Mouse (Mus musculus): ENCODE measurements around the gene En2. TPM values are rescaled to one million over a fixed set of nuclear protein-coding genes. Genes with fewer than 3 reads are reported as not detected.

Gene En2
- not detected for polyA plus RNA-seq (2015; fragmentation: Illumina TruSeq; extraction: RNeasy Lipid Tissue Mini Kit (QIAGEN cat#74804); ENCODE audit: insufficient read depth, low read depth, low replicate concordance)

GRCm38 (mm10) chr5:28165358-28166255 is at the start of gene En2:
TSS of gene En2 (plus strand) at chr5:28165694.

Other genes with a start within 250 kb of the En2 start
- gene Insig1, start 94.3 kb upstream of the En2 start, polyA plus RNA-seq (2015; fragmentation: Illumina TruSeq; extraction: RNeasy Lipid Tissue Mini Kit (QIAGEN cat#74804); ENCODE audit: insufficient read depth, low read depth, low replicate concordance): 29.0 TPM
- gene Cnpy1, start 80.1 kb downstream of the En2 start, polyA plus RNA-seq (2015; fragmentation: Illumina TruSeq; extraction: RNeasy Lipid Tissue Mini Kit (QIAGEN cat#74804); ENCODE audit: insufficient read depth, low read depth, low replicate concordance): not detected
- gene Rbm33, start 151.4 kb downstream of the En2 start, polyA plus RNA-seq (2015; fragmentation: Illumina TruSeq; extraction: RNeasy Lipid Tissue Mini Kit (QIAGEN cat#74804); ENCODE audit: insufficient read depth, low read depth, low replicate concordance): 8.6 TPM